Mouse (Mus musculus): ENCODE data around the gene Trim41. TPM values are rescaled to one million over a fixed set of nuclear protein-coding genes. Genes with fewer than 3 reads are reported as not detected.
"Not testable (repeated sequence)": the region's sequence is repeated elsewhere in the genome, so short reads cannot be mapped to it uniquely, and the experiment has no call there.

Trim41 gene
- polyA plus RNA-seq, 1 experiment from 2014 or later: 7.1 TPM

GRCm38 (mm10) chr11:48823536-48823972 is 6.4 kb upstream of the Trim41 start:
- WGBS: under 1% methylated on average over 15 of the region's 15 CpGs
- H3K4me2 ChIP-seq (replicated peaks): peak overlapping the region; percentile 69
- H3K4me1 ChIP-seq: peaks cover 6% of the 10 kb centered on the region; the same call in 1 of the 2 replicates
- H3K27me3 ChIP-seq: peaks cover 14% of the 10 kb centered on the region
- H3K36me3 ChIP-seq: no peaks in the 10 kb centered on the region
- ATAC-seq (ENCODE audit: insufficient number of reproducible peaks, insufficient read depth, low FRiP score, low TSS enrichment): no peak
- H3K9ac ChIP-seq: peak overlapping the region; percentile 27; the same call in 1 of the 2 replicates
- H3K4me3 ChIP-seq: peak overlapping the region; percentile 42
- H3K27ac ChIP-seq: no peak overlapping the region
- no peaks in the 10 kb centered on the region for H3K9me3 ChIP-seq

- no peaks in the 10 kb centered on the region for H3K36me3 ChIP-seq
- peak overlapping the region; percentile 69 for H3K4me2 ChIP-seq (replicated peaks)
- peak overlapping the region; percentile 42 for H3K4me3 ChIP-seq
- no peak for ATAC-seq (ENCODE audit: insufficient number of reproducible peaks, insufficient read depth, low FRiP score, low TSS enrichment)
- 28% methylated on average over 14 of the region's 14 CpGs for WGBS
- no peak overlapping the region for H3K27ac ChIP-seq
- peaks cover 6% of the 10 kb centered on the region; the same call in 1 of the 2 replicates for H3K4me1 ChIP-seq
- H3K9me3 ChIP-seq: no peaks in the 10 kb centered on the region
- no peak overlapping the region for H3K9ac ChIP-seq
- H3K27me3 ChIP-seq: peaks cover 14% of the 10 kb centered on the region
These were observed 5.8 kb upstream of the Trim41 start for GRCm38 (mm10) chr11:48822768-48823512.

GRCm38 (mm10) chr11:48821299-48821698 is 4.1 kb upstream of the Trim41 start:
- not testable (repeated sequence) for H3K27ac ChIP-seq; H3K9me3 ChIP-seq; H3K9ac ChIP-seq; H3K4me1 ChIP-seq; H3K4me3 ChIP-seq; ATAC-seq (ENCODE audit: insufficient number of reproducible peaks, insufficient read depth, low FRiP score, low TSS enrichment); H3K4me2 ChIP-seq (replicated peaks); H3K36me3 ChIP-seq
- peaks cover 14% of the 10 kb centered on the region for H3K27me3 ChIP-seq
- WGBS: 84% methylated on average over 14 of the region's 14 CpGs

- H3K27ac ChIP-seq: no peak overlapping the region
- H3K9ac ChIP-seq: no peak overlapping the region
- H3K4me2 ChIP-seq (replicated peaks): no peak overlapping the region
- peaks cover 18% of the 10 kb centered on the region; the same call in 1 of the 2 replicates for H3K4me1 ChIP-seq
- peaks cover 14% of the 10 kb centered on the region for H3K27me3 ChIP-seq
- H3K36me3 ChIP-seq: 0 out of 2 replicates have a peak, but pooled peaks cover 4% of the 10 kb centered on the region
- H3K4me3 ChIP-seq: no peak overlapping the region
- H3K9me3 ChIP-seq: no peaks in the 10 kb centered on the region
- no peak for ATAC-seq (ENCODE audit: insufficient number of reproducible peaks, insufficient read depth, low FRiP score, low TSS enrichment)
These were observed 3.1 kb upstream of the Trim41 start for GRCm38 (mm10) chr11:48820308-48820674.

GRCm38 (mm10) chr11:48819614-48820307 is 2.6 kb upstream of the Trim41 start:
- H3K36me3 ChIP-seq: 0 out of 2 replicates have a peak, but pooled peaks cover 4% of the 10 kb centered on the region
- peaks cover 11% of the 10 kb centered on the region for H3K27me3 ChIP-seq
- no peaks in the 10 kb centered on the region for H3K9me3 ChIP-seq
- no peak overlapping the region for H3K27ac ChIP-seq
- H3K4me1 ChIP-seq: peaks cover 19% of the 10 kb centered on the region; the same call in 1 of the 2 replicates
- H3K4me3 ChIP-seq: no peak overlapping the region
- WGBS: 74% methylated on average over 7 of the region's 7 CpGs
- H3K4me2 ChIP-seq (replicated peaks): no peak overlapping the region
- H3K9ac ChIP-seq: no peak overlapping the region
- no peak for ATAC-seq (ENCODE audit: insufficient number of reproducible peaks, insufficient read depth, low FRiP score, low TSS enrichment)

- no peaks in the 10 kb centered on the region for H3K27me3 ChIP-seq
- 0 out of 2 replicates have a peak, but pooled peaks cover 4% of the 10 kb centered on the region for H3K36me3 ChIP-seq
- no peak overlapping the region for H3K27ac ChIP-seq
- H3K4me1 ChIP-seq: peaks cover 13% of the 10 kb centered on the region; the same call in 1 of the 2 replicates
- H3K4me2 ChIP-seq (replicated peaks): peak overlapping the region; percentile 89
- peak overlapping the region; percentile 86 for H3K4me3 ChIP-seq
- peak overlapping the region; percentile 46; the same call in 1 of the 2 replicates for H3K9ac ChIP-seq
- WGBS: under 1% methylated on average over 16 of the region's 16 CpGs
- H3K9me3 ChIP-seq: no peaks in the 10 kb centered on the region
- no peak for ATAC-seq (ENCODE audit: insufficient number of reproducible peaks, insufficient read depth, low FRiP score, low TSS enrichment)
These were observed 1.2 kb upstream of the Trim41 start for GRCm38 (mm10) chr11:48818346-48818745.

- H3K27ac ChIP-seq: peak overlapping the region; percentile 92
These were observed 641 bp upstream of the Trim41 start for GRCm38 (mm10) chr11:48817794-48818193.

GRCm38 (mm10) chr11:48816281-48816781 is 822 bp downstream of the Trim41 start:
- peak; percentile 35 for ATAC-seq (ENCODE audit: insufficient number of reproducible peaks, insufficient read depth, low FRiP score, low TSS enrichment)
- H3K4me1 ChIP-seq: peaks cover 13% of the 10 kb centered on the region; the same call in 1 of the 2 replicates

More at GRCm38 (mm10) chr11:48817794-48818193, 641 bp upstream of the Trim41 start:
- H3K4me1 ChIP-seq: peaks cover 13% of the 10 kb centered on the region; the same call in 1 of the 2 replicates
- peak overlapping the region; percentile 46; the same call in 1 of the 2 replicates for H3K9ac ChIP-seq
- H3K4me2 ChIP-seq (replicated peaks): peak overlapping the region; percentile 89
- H3K9me3 ChIP-seq: no peaks in the 10 kb centered on the region
- H3K4me3 ChIP-seq: peak overlapping the region; percentile 86
- WGBS: 8% methylated on average over 9 of the region's 9 CpGs
- no peak for ATAC-seq (ENCODE audit: insufficient number of reproducible peaks, insufficient read depth, low FRiP score, low TSS enrichment)
- no peaks in the 10 kb centered on the region for H3K27me3 ChIP-seq
- peaks cover 4% of the 10 kb centered on the region; the same call in 1 of the 2 replicates for H3K36me3 ChIP-seq

GRCm38 (mm10) chr11:48815851-48816250 is 1.3 kb downstream of the Trim41 start:
- Histone ChIP-seq H3K9ac (peak overlapping the region; percentile 85), H3K27ac (no peak overlapping the region), H3K9me3 (no peaks in the 10 kb centered on the region), H3K4me1 (peaks cover 13% of the 10 kb centered on the region; the same call in 1 of the 2 replicates), H3K4me2 (replicated peaks) (peak overlapping the region; percentile 89), H3K27me3 (no peaks in the 10 kb centered on the region), H3K4me3 (peak overlapping the region; percentile 86), H3K36me3 (peaks cover 22% of the 10 kb centered on the region)
- ATAC-seq (ENCODE audit: insufficient number of reproducible peaks, insufficient read depth, low FRiP score, low TSS enrichment): no peak
- 78% methylated on average over 16 of the region's 16 CpGs for WGBS

More at GRCm38 (mm10) chr11:48816281-48816781, 822 bp downstream of the Trim41 start:
- H3K4me2 ChIP-seq (replicated peaks): peak overlapping the region; percentile 89
- peaks cover 18% of the 10 kb centered on the region for H3K36me3 ChIP-seq
- H3K9ac ChIP-seq: peak overlapping the region; percentile 85
- H3K9me3 ChIP-seq: no peaks in the 10 kb centered on the region
- WGBS: 5% methylated on average over 16 of the region's 23 CpGs
- H3K27ac ChIP-seq: peak overlapping the region; percentile 92
- H3K27me3 ChIP-seq: no peaks in the 10 kb centered on the region
- peak overlapping the region; percentile 86 for H3K4me3 ChIP-seq

GRCm38 (mm10) chr11:48813782-48814181 is 3.4 kb downstream of the Trim41 start:
- peaks cover 13% of the 10 kb centered on the region; the same call in 1 of the 2 replicates for H3K4me1 ChIP-seq
- peaks cover 41% of the 10 kb centered on the region for H3K36me3 ChIP-seq
- no peak overlapping the region for H3K4me2 ChIP-seq (replicated peaks)
- no peaks in the 10 kb centered on the region for H3K27me3 ChIP-seq
- H3K27ac ChIP-seq: no peak overlapping the region
- no peak overlapping the region for H3K4me3 ChIP-seq
- ATAC-seq (ENCODE audit: insufficient number of reproducible peaks, insufficient read depth, low FRiP score, low TSS enrichment): no peak
- H3K9me3 ChIP-seq: no peaks in the 10 kb centered on the region
- H3K9ac ChIP-seq: no peak overlapping the region

GRCm38 (mm10) chr11:48810142-48810541 is 7.0 kb downstream of the Trim41 start:
- 89% methylated on average over 2 of the region's 2 CpGs for WGBS
- H3K9ac ChIP-seq: no peak overlapping the region
- H3K4me3 ChIP-seq: no peak overlapping the region
- no peak overlapping the region for H3K4me2 ChIP-seq (replicated peaks)
- no peaks in the 10 kb centered on the region for H3K4me1 ChIP-seq
- H3K9me3 ChIP-seq: no peaks in the 10 kb centered on the region
- no peak for ATAC-seq (ENCODE audit: insufficient number of reproducible peaks, insufficient read depth, low FRiP score, low TSS enrichment)
- H3K36me3 ChIP-seq: peaks cover 71% of the 10 kb centered on the region
- no peak overlapping the region for H3K27ac ChIP-seq
- H3K27me3 ChIP-seq: no peaks in the 10 kb centered on the region

All from embryonic facial prominence, embryonic 12.5 days (tissue).